Mouse (Mus musculus): ENCODE data around the gene Anxa9. TPM values are rescaled to one million over a fixed set of nuclear protein-coding genes. Genes with fewer than 3 reads are reported as not detected.

The Anxa9 gene
- polyA plus RNA-seq, 1 experiment from 2014 or later: 2.5 TPM

GRCm38 (mm10) chr3:95315094-95315843, 8.3 kb upstream of the Anxa9 start:
- peak overlapping the region; percentile 97 for H3K9ac ChIP-seq (ENCODE audit: low read depth, low read length)
- peaks cover 3% of the 10 kb centered on the region for H3K36me3 ChIP-seq (ENCODE audit: control insufficient read depth, insufficient read depth)
- peak overlapping the region; percentile 97 for H3K4me2 ChIP-seq (ENCODE audit: low read depth, low read length)
- no peaks in the 10 kb centered on the region for H3K27me3 ChIP-seq (ENCODE audit: control insufficient read depth, insufficient read depth, low read depth, low read length)
- under 1% methylated on average over 63 of the region's 71 CpGs for WGBS (ENCODE audit: insufficient replicate concordance)
- H3K9me3 ChIP-seq (replicated peaks; ENCODE audit: control insufficient read depth, low read length): no peaks in the 10 kb centered on the region
- peak overlapping the region; percentile 90 for H3K4me3 ChIP-seq (ENCODE audit: low read depth, low read length)
- ATAC-seq (ENCODE audit: low read depth): peak; percentile 90
- H3K4me1 ChIP-seq (ENCODE audit: control insufficient read depth, low read depth, low read length): peaks cover 79% of the 10 kb centered on the region
- H3K27ac ChIP-seq (ENCODE audit: low read length): peak overlapping the region; percentile 91

- H3K4me2 ChIP-seq (ENCODE audit: low read depth, low read length): peak within 1 kb of the TSS; percentile 97
- H3K4me1 ChIP-seq (ENCODE audit: control insufficient read depth, low read depth, low read length): peaks cover 74% of the 10 kb centered on the region
Measured at GRCm38 (mm10) chr3:95314486-95315093, 7.6 kb upstream of the Anxa9 start, which contains the start of gene Cers2. Gene Cers2, plus strand, starts transcription at chr3:95314791.

GRCm38 (mm10) chr3:95314075-95314474, 7.1 kb upstream of the Anxa9 start:
- Histone ChIP-seq H3K27me3 (ENCODE audit: control insufficient read depth, insufficient read depth, low read depth, low read length) (no peaks in the 10 kb centered on the region), H3K36me3 (ENCODE audit: control insufficient read depth, insufficient read depth) (no peaks in the 10 kb centered on the region), H3K9ac (ENCODE audit: low read depth, low read length) (peak overlapping the region; percentile 97), H3K27ac (ENCODE audit: low read length) (peak overlapping the region; percentile 91), H3K4me2 (ENCODE audit: low read depth, low read length) (peak overlapping the region; percentile 97), H3K9me3 (replicated peaks; ENCODE audit: control insufficient read depth, low read length) (no peaks in the 10 kb centered on the region), H3K4me1 (ENCODE audit: control insufficient read depth, low read depth, low read length) (peaks cover 72% of the 10 kb centered on the region), H3K4me3 (ENCODE audit: low read depth, low read length) (peak overlapping the region; percentile 90)
- WGBS (ENCODE audit: insufficient replicate concordance): 45% methylated on average over 6 of the region's 6 CpGs
- no peak for ATAC-seq (ENCODE audit: low read depth)

More at GRCm38 (mm10) chr3:95314486-95315093, 7.6 kb upstream of the Anxa9 start, which contains the start of gene Cers2:
- 2% methylated on average over 26 of the region's 27 CpGs for WGBS (ENCODE audit: insufficient replicate concordance)
- H3K27me3 ChIP-seq (ENCODE audit: control insufficient read depth, insufficient read depth, low read depth, low read length): no peaks in the 10 kb centered on the region
- H3K36me3 ChIP-seq (ENCODE audit: control insufficient read depth, insufficient read depth): no peaks in the 10 kb centered on the region
- peak within 1 kb of the TSS; percentile 90 for H3K4me3 ChIP-seq (ENCODE audit: low read depth, low read length)
- H3K27ac ChIP-seq (ENCODE audit: low read length): peak within 1 kb of the TSS; percentile 91
- peak within 1 kb of the TSS; percentile 97 for H3K9ac ChIP-seq (ENCODE audit: low read depth, low read length)
- no peaks in the 10 kb centered on the region for H3K9me3 ChIP-seq (replicated peaks; ENCODE audit: control insufficient read depth, low read length)
- no peak for ATAC-seq (ENCODE audit: low read depth)

GRCm38 (mm10) chr3:95313476-95313875, 6.5 kb upstream of the Anxa9 start:
- peaks cover 66% of the 10 kb centered on the region for H3K4me1 ChIP-seq (ENCODE audit: control insufficient read depth, low read depth, low read length)
- peak overlapping the region; percentile 97 for H3K9ac ChIP-seq (ENCODE audit: low read depth, low read length)
- no peak for ATAC-seq (ENCODE audit: low read depth)
- H3K4me2 ChIP-seq (ENCODE audit: low read depth, low read length): peak overlapping the region; percentile 97
- H3K9me3 ChIP-seq (replicated peaks; ENCODE audit: control insufficient read depth, low read length): no peaks in the 10 kb centered on the region
- H3K27ac ChIP-seq (ENCODE audit: low read length): peak overlapping the region; percentile 91
- H3K4me3 ChIP-seq (ENCODE audit: low read depth, low read length): peak overlapping the region; percentile 90
- no peaks in the 10 kb centered on the region for H3K36me3 ChIP-seq (ENCODE audit: control insufficient read depth, insufficient read depth)
- 16% methylated on average over 7 of the region's 7 CpGs for WGBS (ENCODE audit: insufficient replicate concordance)
- H3K27me3 ChIP-seq (ENCODE audit: control insufficient read depth, insufficient read depth, low read depth, low read length): no peaks in the 10 kb centered on the region

GRCm38 (mm10) chr3:95312623-95313022, 5.6 kb upstream of the Anxa9 start:
- peaks cover 57% of the 10 kb centered on the region for H3K4me1 ChIP-seq (ENCODE audit: control insufficient read depth, low read depth, low read length)
- H3K27ac ChIP-seq (ENCODE audit: low read length): peak overlapping the region; percentile 91
- peak; percentile 33 for ATAC-seq (ENCODE audit: low read depth)
- 12% methylated on average over 6 of the region's 6 CpGs for WGBS (ENCODE audit: insufficient replicate concordance)
- H3K9ac ChIP-seq (ENCODE audit: low read depth, low read length): peak overlapping the region; percentile 97
- H3K27me3 ChIP-seq (ENCODE audit: control insufficient read depth, insufficient read depth, low read depth, low read length): no peaks in the 10 kb centered on the region
- H3K4me3 ChIP-seq (ENCODE audit: low read depth, low read length): peak overlapping the region; percentile 90
- H3K4me2 ChIP-seq (ENCODE audit: low read depth, low read length): peak overlapping the region; percentile 97
- no peaks in the 10 kb centered on the region for H3K36me3 ChIP-seq (ENCODE audit: control insufficient read depth, insufficient read depth)
- H3K9me3 ChIP-seq (replicated peaks; ENCODE audit: control insufficient read depth, low read length): no peaks in the 10 kb centered on the region

GRCm38 (mm10) chr3:95310968-95311882, 4.2 kb upstream of the Anxa9 start:
- Histone ChIP-seq H3K4me3 (ENCODE audit: low read depth, low read length) (no peak overlapping the region), H3K36me3 (ENCODE audit: control insufficient read depth, insufficient read depth) (no peaks in the 10 kb centered on the region), H3K27me3 (ENCODE audit: control insufficient read depth, insufficient read depth, low read depth, low read length) (no peaks in the 10 kb centered on the region), H3K4me2 (ENCODE audit: low read depth, low read length) (peak overlapping the region; percentile 3; the same call in 1 of the 2 replicates), H3K9me3 (replicated peaks; ENCODE audit: control insufficient read depth, low read length) (no peaks in the 10 kb centered on the region), H3K4me1 (ENCODE audit: control insufficient read depth, low read depth, low read length) (peaks cover 46% of the 10 kb centered on the region), H3K27ac (ENCODE audit: low read length) (peak overlapping the region; percentile 71), H3K9ac (ENCODE audit: low read depth, low read length) (no peak overlapping the region)
- WGBS (ENCODE audit: insufficient replicate concordance): 38% methylated on average over 9 of the region's 9 CpGs
- ATAC-seq (ENCODE audit: low read depth): no peak

GRCm38 (mm10) chr3:95310496-95310895, 3.5 kb upstream of the Anxa9 start:
- peaks cover 41% of the 10 kb centered on the region for H3K4me1 ChIP-seq (ENCODE audit: control insufficient read depth, low read depth, low read length)
- no peaks in the 10 kb centered on the region for H3K9me3 ChIP-seq (replicated peaks; ENCODE audit: control insufficient read depth, low read length)
- H3K36me3 ChIP-seq (ENCODE audit: control insufficient read depth, insufficient read depth): no peaks in the 10 kb centered on the region
- H3K4me3 ChIP-seq (ENCODE audit: low read depth, low read length): no peak overlapping the region
- no peak for ATAC-seq (ENCODE audit: low read depth)
- no peaks in the 10 kb centered on the region for H3K27me3 ChIP-seq (ENCODE audit: control insufficient read depth, insufficient read depth, low read depth, low read length)
- no peak overlapping the region for H3K27ac ChIP-seq (ENCODE audit: low read length)
- no peak overlapping the region for H3K9ac ChIP-seq (ENCODE audit: low read depth, low read length)
- 30% methylated on average over 3 of the region's 3 CpGs for WGBS (ENCODE audit: insufficient replicate concordance)
- no peak overlapping the region for H3K4me2 ChIP-seq (ENCODE audit: low read depth, low read length)

- WGBS (ENCODE audit: insufficient replicate concordance): 67% methylated on average over 4 of the region's 4 CpGs
- H3K4me3 ChIP-seq (ENCODE audit: low read depth, low read length): no peak overlapping the region
- no peak overlapping the region for H3K9ac ChIP-seq (ENCODE audit: low read depth, low read length)
- H3K27ac ChIP-seq (ENCODE audit: low read length): no peak overlapping the region
- H3K4me2 ChIP-seq (ENCODE audit: low read depth, low read length): no peak overlapping the region
- no peaks in the 10 kb centered on the region for H3K36me3 ChIP-seq (ENCODE audit: control insufficient read depth, insufficient read depth)
- peaks cover 5% of the 10 kb centered on the region for H3K4me1 ChIP-seq (ENCODE audit: control insufficient read depth, low read depth, low read length)
- no peaks in the 10 kb centered on the region for H3K9me3 ChIP-seq (replicated peaks; ENCODE audit: control insufficient read depth, low read length)
- ATAC-seq (ENCODE audit: low read depth): no peak
- no peaks in the 10 kb centered on the region for H3K27me3 ChIP-seq (ENCODE audit: control insufficient read depth, insufficient read depth, low read depth, low read length)
Measured at GRCm38 (mm10) chr3:95306244-95306643, 732 bp downstream of the Anxa9 start.
